Mouse (Mus musculus): ENCODE data around the gene Cd200r1. TPM values are rescaled to one million over a fixed set of nuclear protein-coding genes. Genes with fewer than 3 reads are reported as not detected.

The Cd200r1 gene
- 2.9 TPM for polyA plus RNA-seq (2014; fragmentation: Illumina TruSeq; extraction: RNeasy Lipid Tissue Mini Kit (QIAGEN cat#74804); ENCODE audit: insufficient read depth, low read depth, low replicate concordance)

GRCm38 (mm10) chr16:44765555-44766319 is at the start of gene Cd200r1:
Cd200r1 (plus strand) TSS chr16:44765736.

GRCm38 (mm10) chr16:44724083-44724787 is 41.3 kb upstream of the Cd200r1 start, which contains the start of gene Nepro:
Nepro (plus strand) TSS chr16:44724301.

GRCm38 (mm10) chr16:44745866-44746562 is 19.5 kb upstream of the Cd200r1 start, which contains the start of gene Gtpbp8:
Gtpbp8 (minus strand) TSS chr16:44746363.

DNA sequence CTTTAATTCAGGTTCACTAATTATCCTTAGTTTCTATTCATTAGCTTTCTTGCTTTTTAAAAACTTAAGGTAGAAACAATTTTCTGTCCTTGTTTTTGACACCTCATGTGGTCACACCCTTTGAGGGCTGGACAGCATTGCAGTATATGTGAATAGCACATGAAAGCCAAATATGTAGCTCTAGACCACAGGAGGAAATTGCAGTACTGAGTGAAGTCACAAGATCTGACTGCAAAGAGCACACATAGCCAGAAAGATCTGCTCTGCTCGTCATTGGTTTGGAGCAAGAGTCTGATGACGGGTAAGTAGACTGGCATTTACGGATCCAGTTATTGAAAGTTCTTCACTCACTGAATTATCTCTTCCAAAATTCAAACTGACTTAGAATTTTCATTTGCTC is 46.0 kb downstream of the Cd200r1 start, which contains the start of gene Cd200r4:
Cd200r4 (plus strand) TSS at position 190 of the 400 bp plus-strand sequence.

Other genes starting within 250 kb of the Cd200r1 start
- 8.1 TPM for gene Boc, start 206.8 kb upstream of the Cd200r1 start, polyA plus RNA-seq (2014; fragmentation: Illumina TruSeq; extraction: RNeasy Lipid Tissue Mini Kit (QIAGEN cat#74804); ENCODE audit: insufficient read depth, low read depth, low replicate concordance)
- 2.6 TPM for gene Nepro, start 41.4 kb upstream of the Cd200r1 start, polyA plus RNA-seq (2014; fragmentation: Illumina TruSeq; extraction: RNeasy Lipid Tissue Mini Kit (QIAGEN cat#74804); ENCODE audit: insufficient read depth, low read depth, low replicate concordance)
- gene Gtpbp8, start 19.4 kb upstream of the Cd200r1 start, polyA plus RNA-seq (2014; fragmentation: Illumina TruSeq; extraction: RNeasy Lipid Tissue Mini Kit (QIAGEN cat#74804); ENCODE audit: insufficient read depth, low read depth, low replicate concordance), result 6.8 TPM
- gene Cd200r4, start 46.0 kb downstream of the Cd200r1 start, polyA plus RNA-seq (2014; fragmentation: Illumina TruSeq; extraction: RNeasy Lipid Tissue Mini Kit (QIAGEN cat#74804); ENCODE audit: insufficient read depth, low read depth, low replicate concordance), result 5.0 TPM
- gene Cd200r2, start 101.4 kb downstream of the Cd200r1 start, polyA plus RNA-seq (2014; fragmentation: Illumina TruSeq; extraction: RNeasy Lipid Tissue Mini Kit (QIAGEN cat#74804); ENCODE audit: insufficient read depth, low read depth, low replicate concordance), result not detected
- gene Cd200r3, start 177.9 kb downstream of the Cd200r1 start, polyA plus RNA-seq (2014; fragmentation: Illumina TruSeq; extraction: RNeasy Lipid Tissue Mini Kit (QIAGEN cat#74804); ENCODE audit: insufficient read depth, low read depth, low replicate concordance), result 0.14 TPM